Mouse (Mus musculus): ENCODE measurements around the gene Tmem150c. TPM values are rescaled to one million over a fixed set of nuclear protein-coding genes. Genes with fewer than 3 reads are reported as not detected.

Gene Tmem150c
- polyA plus RNA-seq, 1 experiment from 2014 or later = 4.5 TPM

- no peak overlapping the region for H3K9ac ChIP-seq (ENCODE audit: low read length)
- 91% methylated on average over 4 of the region's 4 CpGs for WGBS
- H3K4me2 ChIP-seq (ENCODE audit: low read depth) = no peak overlapping the region
- H3K27ac ChIP-seq (ENCODE audit: low read depth, low read length) = no peak overlapping the region
- ATAC-seq (ENCODE audit: insufficient read depth, low FRiP score, low TSS enrichment) (no peak), DNase-seq (ENCODE audit: low spot score) (no peak)
- no peaks in the 10 kb centered on the region for H3K27me3 ChIP-seq (ENCODE audit: control insufficient read depth, insufficient read depth, low read length)
- H3K9me3 ChIP-seq (ENCODE audit: control insufficient read depth, low read length) = no peaks in the 10 kb centered on the region
- no peak overlapping the region for H3K4me3 ChIP-seq (ENCODE audit: low read depth, low read length)
- H3K4me1 ChIP-seq (ENCODE audit: control insufficient read depth, insufficient read depth, low read length) = no peaks in the 10 kb centered on the region
- H3K36me3 ChIP-seq (ENCODE audit: control insufficient read depth, insufficient read depth, low read length) = no peaks in the 10 kb centered on the region
These were observed 61.6 kb downstream of the Tmem150c start for GRCm38 (mm10) chr5:100097967-100098366.

GRCm38 (mm10) chr5:100096955-100097354 is 62.7 kb downstream of the Tmem150c start:
- WGBS = 72% methylated on average over 5 of the region's 5 CpGs
- Histone ChIP-seq H3K4me1 (ENCODE audit: control insufficient read depth, insufficient read depth, low read length) (0 out of 2 replicates have a peak, but pooled peaks cover 2% of the 10 kb centered on the region), H3K4me2 (ENCODE audit: low read depth) (no peak overlapping the region), H3K9me3 (ENCODE audit: control insufficient read depth, low read length) (no peaks in the 10 kb centered on the region), H3K4me3 (ENCODE audit: low read depth, low read length) (no peak overlapping the region), H3K9ac (ENCODE audit: low read length) (no peak overlapping the region), H3K27me3 (ENCODE audit: control insufficient read depth, insufficient read depth, low read length) (no peaks in the 10 kb centered on the region), H3K36me3 (ENCODE audit: control insufficient read depth, insufficient read depth, low read length) (no peaks in the 10 kb centered on the region), H3K27ac (ENCODE audit: low read depth, low read length) (no peak overlapping the region)
- no peak for DNase-seq (ENCODE audit: low spot score)
- ATAC-seq (ENCODE audit: insufficient read depth, low FRiP score, low TSS enrichment) = no peak

- no peak overlapping the region for H3K4me3 ChIP-seq (ENCODE audit: low read depth, low read length)
- peak overlapping the region; percentile 30 for H3K4me2 ChIP-seq (ENCODE audit: low read depth)
- H3K27me3 ChIP-seq (ENCODE audit: control insufficient read depth, insufficient read depth, low read length) = no peaks in the 10 kb centered on the region
- H3K4me1 ChIP-seq (ENCODE audit: control insufficient read depth, insufficient read depth, low read length) = peaks cover 9% of the 10 kb centered on the region; the same call in 1 of the 2 replicates
- no peaks in the 10 kb centered on the region for H3K36me3 ChIP-seq (ENCODE audit: control insufficient read depth, insufficient read depth, low read length)
- DNase-seq (ENCODE audit: low spot score) = peak; percentile 71
- WGBS = 9% methylated on average over 17 of the region's 17 CpGs
- H3K9ac ChIP-seq (ENCODE audit: low read length) = 0 out of 2 replicates have a peak overlapping the region, but pooled peaks have one; percentile 39
- H3K27ac ChIP-seq (ENCODE audit: low read depth, low read length) = peak overlapping the region; percentile 79
- ATAC-seq (ENCODE audit: insufficient read depth, low FRiP score, low TSS enrichment) = peak; percentile 79; the same call in 1 of the 2 replicates
- H3K9me3 ChIP-seq (ENCODE audit: control insufficient read depth, low read length) = no peaks in the 10 kb centered on the region
These were observed 68.0 kb downstream of the Tmem150c start for GRCm38 (mm10) chr5:100091602-100092001.

- H3K4me2 ChIP-seq (ENCODE audit: low read depth) = peak overlapping the region; percentile 30
- DNase-seq (ENCODE audit: low spot score) = no peak
- 0 out of 2 replicates have a peak overlapping the region, but pooled peaks have one; percentile 39 for H3K9ac ChIP-seq (ENCODE audit: low read length)
- peaks cover 9% of the 10 kb centered on the region; the same call in 1 of the 2 replicates for H3K4me1 ChIP-seq (ENCODE audit: control insufficient read depth, insufficient read depth, low read length)
- no peaks in the 10 kb centered on the region for H3K27me3 ChIP-seq (ENCODE audit: control insufficient read depth, insufficient read depth, low read length)
- no peak for ATAC-seq (ENCODE audit: insufficient read depth, low FRiP score, low TSS enrichment)
- 45% methylated on average over 10 of the region's 10 CpGs for WGBS
- H3K9me3 ChIP-seq (ENCODE audit: control insufficient read depth, low read length) = no peaks in the 10 kb centered on the region
- peak overlapping the region; percentile 79 for H3K27ac ChIP-seq (ENCODE audit: low read depth, low read length)
- no peak overlapping the region for H3K4me3 ChIP-seq (ENCODE audit: low read depth, low read length)
- H3K36me3 ChIP-seq (ENCODE audit: control insufficient read depth, insufficient read depth, low read length) = no peaks in the 10 kb centered on the region
These were observed 68.4 kb downstream of the Tmem150c start for GRCm38 (mm10) chr5:100091263-100091594.

GRCm38 (mm10) chr5:100090515-100091262 is 68.9 kb downstream of the Tmem150c start:
- no peak overlapping the region for H3K4me2 ChIP-seq (ENCODE audit: low read depth)
- H3K27ac ChIP-seq (ENCODE audit: low read depth, low read length) = peak overlapping the region; percentile 79; the same call in 1 of the 2 replicates
- ATAC-seq (ENCODE audit: insufficient read depth, low FRiP score, low TSS enrichment) = 0 out of 2 replicates have a peak, but pooled peaks have one; percentile 45
- H3K9me3 ChIP-seq (ENCODE audit: control insufficient read depth, low read length) = no peaks in the 10 kb centered on the region
- no peaks in the 10 kb centered on the region for H3K36me3 ChIP-seq (ENCODE audit: control insufficient read depth, insufficient read depth, low read length)
- peak; percentile 26 for DNase-seq (ENCODE audit: low spot score)
- no peak overlapping the region for H3K4me3 ChIP-seq (ENCODE audit: low read depth, low read length)
- H3K27me3 ChIP-seq (ENCODE audit: control insufficient read depth, insufficient read depth, low read length) = no peaks in the 10 kb centered on the region
- no peak overlapping the region for H3K9ac ChIP-seq (ENCODE audit: low read length)
- 38% methylated on average over 12 of the region's 12 CpGs for WGBS
- peaks cover 9% of the 10 kb centered on the region; the same call in 1 of the 2 replicates for H3K4me1 ChIP-seq (ENCODE audit: control insufficient read depth, insufficient read depth, low read length)

- Histone ChIP-seq H3K9ac (ENCODE audit: low read length) (no peak overlapping the region), H3K27ac (ENCODE audit: low read depth, low read length) (no peak overlapping the region), H3K9me3 (ENCODE audit: control insufficient read depth, low read length) (no peaks in the 10 kb centered on the region), H3K27me3 (ENCODE audit: control insufficient read depth, insufficient read depth, low read length) (no peaks in the 10 kb centered on the region), H3K4me3 (ENCODE audit: low read depth, low read length) (no peak overlapping the region), H3K4me2 (ENCODE audit: low read depth) (no peak overlapping the region), H3K4me1 (ENCODE audit: control insufficient read depth, insufficient read depth, low read length) (no peaks in the 10 kb centered on the region), H3K36me3 (ENCODE audit: control insufficient read depth, insufficient read depth, low read length) (no peaks in the 10 kb centered on the region)
- 82% methylated on average over 8 of the region's 8 CpGs for WGBS
- DNase-seq (ENCODE audit: low spot score) = no peak
- ATAC-seq (ENCODE audit: insufficient read depth, low FRiP score, low TSS enrichment) = no peak
These were observed 74.5 kb downstream of the Tmem150c start for GRCm38 (mm10) chr5:100085097-100085496.

GRCm38 (mm10) chr5:100083953-100084562 is 75.5 kb downstream of the Tmem150c start:
- no peak overlapping the region for H3K27ac ChIP-seq (ENCODE audit: low read depth, low read length)
- ATAC-seq (ENCODE audit: insufficient read depth, low FRiP score, low TSS enrichment) = no peak
- 80% methylated on average over 12 of the region's 12 CpGs for WGBS
- no peak overlapping the region for H3K9ac ChIP-seq (ENCODE audit: low read length)
- no peaks in the 10 kb centered on the region for H3K9me3 ChIP-seq (ENCODE audit: control insufficient read depth, low read length)
- no peak overlapping the region for H3K4me2 ChIP-seq (ENCODE audit: low read depth)
- no peak overlapping the region for H3K4me3 ChIP-seq (ENCODE audit: low read depth, low read length)
- H3K4me1 ChIP-seq (ENCODE audit: control insufficient read depth, insufficient read depth, low read length) = no peaks in the 10 kb centered on the region; the same call in 1 of the 2 replicates
- H3K36me3 ChIP-seq (ENCODE audit: control insufficient read depth, insufficient read depth, low read length) = no peaks in the 10 kb centered on the region
- no peak for DNase-seq (ENCODE audit: low spot score)
- H3K27me3 ChIP-seq (ENCODE audit: control insufficient read depth, insufficient read depth, low read length) = no peaks in the 10 kb centered on the region

- Histone ChIP-seq H3K4me2 (ENCODE audit: low read depth) (no peak overlapping the region), H3K27ac (ENCODE audit: low read depth, low read length) (no peak overlapping the region), H3K27me3 (ENCODE audit: control insufficient read depth, insufficient read depth, low read length) (no peaks in the 10 kb centered on the region), H3K9me3 (ENCODE audit: control insufficient read depth, low read length) (no peaks in the 10 kb centered on the region), H3K4me3 (ENCODE audit: low read depth, low read length) (no peak overlapping the region), H3K4me1 (ENCODE audit: control insufficient read depth, insufficient read depth, low read length) (no peaks in the 10 kb centered on the region; the same call in 1 of the 2 replicates), H3K36me3 (ENCODE audit: control insufficient read depth, insufficient read depth, low read length) (no peaks in the 10 kb centered on the region), H3K9ac (ENCODE audit: low read length) (no peak overlapping the region)
- no peak for DNase-seq (ENCODE audit: low spot score)
- WGBS = 89% methylated on average over 4 of the region's 4 CpGs
- no peak for ATAC-seq (ENCODE audit: insufficient read depth, low FRiP score, low TSS enrichment)
These were observed 77.6 kb downstream of the Tmem150c start for GRCm38 (mm10) chr5:100082006-100082405.

All from neural tube, embryonic 11.5 days (tissue).